Mouse (Mus musculus) cerebellum, postnatal 14 days (tissue): ENCODE measurements around the gene Sstr2.

Source experiments
- DNase-seq, 2 experiments: peaks; one replicate each; pipeline ENCODE4 v3.0.0; 2021; ENCODE audit warnings: mixed read lengths in 2 of 2

The Sstr2 gene

GRCm38 (mm10) chr11:113658319-113658718 is 39.2 kb downstream of the Sstr2 start:
- no peak for DNase-seq

GRCm38 (mm10) chr11:113658763-113659162 is 39.6 kb downstream of the Sstr2 start:
- no peak for DNase-seq

- DNase-seq = peak in 1 of 2 experiments; percentile 37
These were observed 41.1 kb downstream of the Sstr2 start for GRCm38 (mm10) chr11:113660213-113660612.

GRCm38 (mm10) chr11:113660940-113661339 is 41.8 kb downstream of the Sstr2 start:
- DNase-seq = peak; percentile 57 to 67

- DNase-seq = peak in 1 of 2 experiments; percentile 38
These were observed 42.8 kb downstream of the Sstr2 start for GRCm38 (mm10) chr11:113661835-113662351.

- DNase-seq = no peak
These were observed 45.1 kb downstream of the Sstr2 start for GRCm38 (mm10) chr11:113664279-113664678.

GRCm38 (mm10) chr11:113666205-113666604 is 47.1 kb downstream of the Sstr2 start:
- no peak for DNase-seq

- DNase-seq = peak in 1 of 2 experiments; percentile 32
These were observed 47.5 kb downstream of the Sstr2 start for GRCm38 (mm10) chr11:113666648-113667047.

- no peak for DNase-seq
These were observed 48.0 kb downstream of the Sstr2 start for GRCm38 (mm10) chr11:113667122-113667521.

GRCm38 (mm10) chr11:113667704-113668103 is 48.6 kb downstream of the Sstr2 start:
- no peak for DNase-seq

- DNase-seq = no peak
These were observed 49.7 kb downstream of the Sstr2 start for GRCm38 (mm10) chr11:113668857-113669256.

GRCm38 (mm10) chr11:113669711-113670110 is 50.6 kb downstream of the Sstr2 start:
- DNase-seq = no peak

- peak; percentile 40 to 46 for DNase-seq
These were observed 54.5 kb downstream of the Sstr2 start for GRCm38 (mm10) chr11:113673614-113674013.

- DNase-seq = no peak
These were observed 55.5 kb downstream of the Sstr2 start for GRCm38 (mm10) chr11:113674595-113674994.
